Mouse (Mus musculus) spleen, adult 2 months (tissue): ENCODE measurements around the gene Hoxb7.

ENCODE experiments used
- CTCF ChIP-seq: fragments of 200-500 bp; IDR thresholded peaks from 2 replicates; pipeline ENCODE4 v1.5.1; 2011; ENCODE audit warnings: mild to moderate bottlenecking, inconsistent platforms; ENCODE audit not compliant: insufficient read depth, insufficient read length, insufficient replicate concordance; ENCODE audit errors: extremely low read depth
- POLR2A ChIP-seq: fragments of 200-500 bp; IDR thresholded peaks from 2 replicates; pipeline ENCODE4 v1.6.1; 2011; ENCODE audit warnings: low read depth, low read length, inconsistent platforms

DNA sequence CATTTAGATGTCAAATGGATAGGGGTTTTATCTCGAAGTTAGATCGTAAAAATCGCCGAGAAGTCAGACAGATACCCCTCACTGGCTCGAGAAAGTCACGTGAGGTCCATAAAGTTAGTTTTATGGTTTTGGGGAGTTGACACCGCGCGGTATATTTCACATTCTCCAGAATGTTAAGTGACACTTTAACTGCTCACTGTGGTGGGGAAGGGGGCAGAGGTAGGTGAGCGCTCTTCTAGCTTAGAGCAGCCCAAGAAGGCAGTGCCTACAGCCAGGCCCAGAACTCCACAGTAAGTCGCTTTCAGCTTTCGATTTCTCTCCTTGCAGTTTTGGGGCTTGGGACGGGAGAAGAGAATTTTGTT, 20.5 kb downstream of the Hoxb7 start:
- TF ChIP-seq CTCF (no peak), POLR2A (no peak)
